Mouse (Mus musculus) G1E (cell line): ENCODE measurements around the gene Shroom3.

Experiments
- CTCF ChIP-seq: IDR thresholded peaks from 2 replicates; pipeline ENCODE4 v1.5.1; 2012; ENCODE audit warnings: low read depth, low read length, inconsistent platforms, mixed read lengths
- GATA1 ChIP-seq: IDR thresholded peaks from 2 replicates; pipeline ENCODE4 v1.6.1; 2012; ENCODE audit warnings: borderline replicate concordance, low read length, inconsistent platforms, mixed read lengths
- TAL1 ChIP-seq: conservative IDR thresholded peaks from 2 replicates; pipeline ENCODE4 v1.6.1; 2012; ENCODE audit warnings: low read depth, low read length, inconsistent platforms, mixed read lengths

- no peak for TF ChIP-seq CTCF
- no peak for TF ChIP-seq GATA1
- no peak for TF ChIP-seq TAL1
Measured at GRCm38 (mm10) chr5:92942166-92942565, 258.9 kb downstream of the Shroom3 start.
